Mouse (Mus musculus): Measurements from ENCODE around the gene Dll1.
A peak's percentile ranks its signal among the peaks of the same experiment; 100 is the strongest.

Dll1 gene

DNA sequence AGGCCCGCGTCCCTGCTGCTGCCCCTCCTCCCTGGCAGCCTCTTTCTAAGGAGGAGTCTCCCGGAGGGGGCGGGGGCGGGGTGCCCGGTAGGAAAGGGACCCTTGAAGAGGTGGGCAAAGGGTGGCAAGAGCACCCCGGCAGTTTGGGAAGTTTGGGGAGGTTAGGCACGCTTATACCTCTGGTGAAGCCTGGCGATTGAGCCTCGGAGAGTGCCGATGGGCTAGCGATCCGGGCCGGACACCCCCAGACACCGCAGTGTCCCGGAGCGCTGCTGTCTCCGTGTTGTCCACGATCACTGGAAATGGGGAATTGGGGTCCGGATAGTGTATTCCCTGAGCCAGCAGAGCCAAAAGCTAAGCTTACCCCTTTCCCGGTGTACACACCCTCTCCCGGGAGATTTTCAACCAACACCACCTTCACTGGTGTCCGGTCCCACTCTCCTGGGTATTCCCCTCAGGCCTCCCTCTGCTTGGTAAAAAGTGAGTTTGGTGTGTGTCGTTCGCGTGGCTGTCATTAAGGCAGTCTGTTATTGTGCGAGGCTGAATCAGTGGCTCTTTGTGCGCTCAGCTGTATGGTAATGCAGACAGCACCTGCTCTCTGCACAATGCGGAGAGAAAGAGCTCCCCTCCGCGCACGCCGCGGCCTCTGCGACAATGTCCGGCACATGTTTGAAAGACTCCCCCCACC is at the start of gene Dll1:
Gene Dll1 (minus strand): TSS at position 379 of the 688 bp plus-strand sequence.
- DNase-seq (ENCODE audit: extremely low spot score, low read depth, low spot score): no peak

DNA sequence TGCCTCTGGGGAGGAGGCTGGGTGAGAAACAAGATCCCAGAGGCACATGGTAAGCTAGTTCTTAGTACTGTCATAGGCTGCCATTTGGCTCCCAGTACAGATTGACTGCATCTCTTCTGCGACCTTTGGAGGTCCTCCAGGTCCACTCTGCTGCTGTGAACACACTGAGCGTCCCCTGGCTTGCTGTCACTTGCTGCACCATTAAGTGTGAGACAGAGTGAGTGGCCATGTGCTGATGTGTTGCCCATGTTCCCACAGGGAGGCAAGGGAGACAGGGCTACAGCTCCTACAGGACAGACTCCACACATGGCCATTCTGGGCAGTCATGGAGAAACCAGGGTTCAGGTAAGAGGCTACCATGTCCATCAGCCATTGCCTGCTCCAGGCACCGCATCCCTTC is 49.3 kb upstream of the Dll1 start:
- DNase-seq (ENCODE audit: extremely low spot score, low read depth, low spot score): no peak

DNA sequence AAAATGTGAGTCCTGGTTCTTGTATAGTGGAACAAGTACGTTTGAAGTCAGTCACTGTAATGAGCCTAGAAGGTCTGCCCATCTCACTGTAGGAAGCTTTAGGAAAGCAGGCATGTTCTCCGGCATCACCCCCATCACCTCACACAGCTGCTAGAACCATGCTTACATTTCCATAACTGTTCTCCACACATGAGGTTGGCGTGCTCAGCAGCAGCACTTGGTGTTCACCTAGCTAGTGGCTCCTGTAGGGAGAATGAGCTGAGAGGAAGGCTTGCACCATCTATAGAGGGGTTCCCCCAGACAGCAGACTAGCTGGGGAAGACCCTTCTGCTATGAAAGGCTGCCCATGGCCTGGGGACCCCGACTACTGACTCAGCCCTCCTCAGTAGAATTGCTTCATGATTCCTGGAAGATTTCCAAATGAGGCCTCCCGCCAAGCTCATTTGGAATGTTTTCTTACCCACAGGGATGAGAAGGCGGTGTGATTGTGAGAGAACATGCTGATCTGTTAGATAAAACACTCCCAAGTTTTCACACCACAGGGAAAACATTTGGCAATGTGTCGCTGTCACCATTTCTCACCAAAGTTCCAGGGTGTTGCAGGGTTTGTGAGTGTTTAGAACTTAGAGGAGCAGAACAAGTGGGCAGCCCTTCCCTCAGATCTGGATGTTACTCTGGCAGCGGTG is 46.6 kb upstream of the Dll1 start:
- no peak for DNase-seq (ENCODE audit: extremely low spot score, low read depth, low spot score)

DNA sequence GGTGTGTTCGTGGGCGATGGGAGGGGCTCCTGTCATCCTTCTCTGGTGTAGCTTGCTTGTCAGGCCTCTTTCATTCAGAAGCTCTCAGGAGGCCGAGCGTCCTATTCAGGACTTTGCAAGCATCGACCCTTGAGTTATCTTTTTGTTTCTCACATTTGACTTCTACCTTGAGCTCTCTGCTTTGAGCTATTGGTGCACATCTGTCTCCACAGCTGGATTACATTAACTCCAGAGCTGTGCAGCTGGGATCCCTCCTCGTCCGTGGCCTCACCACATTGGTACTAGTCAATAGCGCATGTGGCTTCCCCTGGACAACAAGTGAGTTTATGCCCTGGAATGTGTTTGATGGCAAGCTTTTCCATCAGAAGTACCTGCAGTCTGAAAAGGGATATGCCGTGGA is 46.0 kb upstream of the Dll1 start:
- DNase-seq (ENCODE audit: extremely low spot score, low read depth, low spot score): no peak

DNA sequence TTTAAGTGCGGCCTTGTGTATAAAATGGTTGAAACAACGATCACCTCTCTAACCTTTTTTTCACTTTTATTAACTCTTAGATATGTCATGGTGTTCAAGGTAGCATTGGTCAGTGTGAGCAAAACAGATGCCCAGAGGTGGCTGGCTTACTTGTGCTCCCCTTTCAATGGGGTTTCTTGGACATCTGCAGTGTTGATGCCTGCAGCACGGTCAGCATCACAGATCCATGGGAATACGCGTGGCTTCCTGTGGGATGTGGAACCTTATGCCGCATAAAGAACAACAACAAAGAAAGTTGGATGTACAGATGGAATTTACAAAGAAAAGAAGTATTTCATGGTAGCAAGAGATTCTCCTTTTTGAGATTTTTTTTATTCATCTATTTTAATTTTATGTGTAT is 44.8 kb upstream of the Dll1 start:
- no peak for DNase-seq (ENCODE audit: extremely low spot score, low read depth, low spot score)

DNA sequence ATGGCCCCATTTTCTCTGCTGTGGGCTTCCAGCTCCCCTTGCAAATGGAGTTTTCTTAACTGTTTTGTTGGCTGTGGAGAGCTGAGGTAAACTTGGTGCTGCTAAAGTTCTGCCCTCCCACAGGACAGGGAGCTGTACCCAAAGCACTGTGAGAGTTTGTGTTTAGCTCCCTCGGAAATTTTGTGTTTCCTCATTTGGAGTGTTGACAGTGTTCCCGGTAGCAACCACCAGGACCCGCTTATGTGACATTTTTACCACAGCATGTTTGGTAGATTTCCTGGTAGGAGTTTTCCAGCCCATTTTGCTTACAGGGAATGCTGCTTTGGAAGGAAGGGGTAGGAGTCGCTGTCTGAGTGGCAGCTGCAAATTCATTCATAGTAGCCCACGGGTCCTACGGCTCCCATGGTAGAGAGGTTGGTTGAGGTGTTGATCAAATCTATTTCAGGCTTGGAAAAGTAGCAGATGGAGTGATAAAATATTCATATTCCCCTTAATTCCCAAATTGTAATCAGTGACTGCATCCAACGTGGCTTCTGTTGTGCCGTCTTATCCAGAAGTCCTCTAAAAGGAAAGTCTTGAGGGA is 43.4 kb upstream of the Dll1 start:
- DNase-seq (ENCODE audit: extremely low spot score, low read depth, low spot score): no peak

DNA sequence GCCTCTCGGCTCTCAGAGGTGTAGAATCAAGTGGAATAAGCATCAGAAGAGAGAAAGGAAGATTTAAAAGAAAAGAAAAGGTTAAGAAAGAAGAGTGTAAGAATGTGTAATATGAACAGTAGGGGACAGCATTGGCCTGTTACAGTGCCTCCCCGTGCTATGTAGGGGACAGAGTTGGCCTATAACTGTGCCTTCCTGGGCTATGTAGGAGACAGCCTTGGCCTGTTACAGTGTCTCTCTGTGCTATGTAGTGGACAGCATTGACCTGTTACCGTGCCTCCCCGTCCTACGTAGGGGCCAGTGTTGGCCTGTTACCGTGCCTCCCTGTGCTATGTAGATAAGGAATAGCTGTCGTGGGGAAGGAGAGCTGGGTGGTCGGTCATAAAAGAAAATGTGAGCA is 42.9 kb upstream of the Dll1 start:
- no peak for DNase-seq (ENCODE audit: extremely low spot score, low read depth, low spot score)

DNA sequence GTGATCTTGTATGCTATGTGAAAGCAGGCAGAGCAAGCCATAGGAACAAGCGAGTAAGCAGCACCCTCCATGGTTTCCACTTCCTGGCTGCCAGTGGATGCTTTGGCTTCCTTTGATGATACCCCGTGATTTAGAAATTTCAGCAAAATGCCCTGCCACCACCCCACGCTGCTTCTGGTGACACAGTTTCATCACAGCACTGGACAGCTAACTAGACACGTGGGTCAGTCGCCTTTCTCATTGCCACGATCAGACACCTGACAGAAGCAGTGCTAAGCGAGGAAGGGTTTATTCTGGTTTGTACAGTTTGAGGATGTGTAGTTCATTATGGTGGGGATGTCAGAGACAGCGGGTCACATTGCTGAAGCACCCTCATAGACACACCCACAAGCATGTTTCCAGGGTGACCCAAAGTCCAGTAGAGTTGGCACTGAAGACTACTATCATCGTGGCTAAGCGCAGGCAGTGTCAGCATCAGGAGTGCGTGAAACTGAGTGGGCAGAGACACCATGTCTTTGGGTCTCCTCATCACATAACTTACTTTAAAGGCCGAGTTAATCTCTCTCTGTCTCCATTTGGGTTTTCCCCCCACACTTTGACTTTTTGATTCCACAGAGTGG is 40.0 kb upstream of the Dll1 start:
- DNase-seq (ENCODE audit: extremely low spot score, low read depth, low spot score): no peak

DNA sequence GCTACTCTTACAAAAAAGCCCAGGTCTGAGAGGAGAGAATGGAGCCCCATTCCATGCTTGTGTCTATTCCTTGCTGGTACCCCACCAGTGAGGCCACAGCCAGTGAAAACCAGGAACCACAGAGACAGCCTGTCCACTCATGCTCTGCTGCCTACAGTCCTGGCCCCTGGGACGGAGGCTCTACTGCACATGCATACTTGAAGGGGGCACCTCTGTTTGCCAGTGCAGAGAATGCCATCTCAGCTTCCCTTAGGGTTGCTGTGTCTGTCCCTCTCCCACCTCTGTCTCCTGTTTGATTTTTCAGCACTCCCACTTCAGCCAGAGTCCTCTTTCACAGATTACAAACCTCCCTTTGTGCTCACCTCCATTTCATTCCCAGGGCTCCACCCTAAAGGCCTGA is 34.2 kb upstream of the Dll1 start:
- no peak for DNase-seq (ENCODE audit: extremely low spot score, low read depth, low spot score)

DNA sequence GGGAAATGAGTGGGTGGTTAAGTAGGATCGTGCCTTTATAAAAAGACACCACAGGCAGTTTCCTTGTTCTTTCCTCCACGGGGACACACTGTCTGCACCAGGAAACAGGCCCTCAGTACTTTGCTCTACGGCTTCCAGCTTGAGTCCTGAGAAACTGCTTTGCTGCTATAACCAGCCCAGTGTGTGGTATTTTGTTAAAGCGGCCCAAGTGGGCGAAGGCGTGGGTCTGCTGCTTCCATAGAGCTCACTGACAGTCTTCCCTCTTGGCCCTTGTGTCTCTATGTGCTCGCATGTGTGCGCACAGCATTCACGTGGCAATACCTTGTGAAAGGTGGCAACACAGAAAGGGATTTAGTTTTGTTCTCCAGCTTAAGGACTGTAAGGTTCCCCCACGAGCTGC is 32.6 kb upstream of the Dll1 start:
- no peak for DNase-seq (ENCODE audit: extremely low spot score, low read depth, low spot score)

DNA sequence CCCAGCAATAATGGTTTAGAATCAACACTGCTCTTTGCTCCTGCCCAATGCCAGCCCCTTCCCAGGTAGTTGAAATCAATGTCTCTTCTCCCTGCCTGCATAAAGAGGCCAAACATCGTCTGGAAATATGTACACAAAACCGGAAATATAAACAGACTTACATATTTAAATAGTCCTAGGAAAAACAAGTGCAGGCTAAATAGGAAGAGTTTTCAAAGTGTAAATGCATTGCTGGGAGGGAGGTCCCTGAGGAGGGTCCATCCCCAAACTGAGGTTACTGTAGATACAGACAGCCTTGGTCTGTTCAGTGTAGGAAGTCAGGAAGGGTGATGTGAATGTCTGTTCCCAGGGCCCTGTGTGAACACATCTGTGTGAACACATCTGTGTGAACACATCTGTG is 29.9 kb upstream of the Dll1 start:
- DNase-seq (ENCODE audit: extremely low spot score, low read depth, low spot score): no peak

DNA sequence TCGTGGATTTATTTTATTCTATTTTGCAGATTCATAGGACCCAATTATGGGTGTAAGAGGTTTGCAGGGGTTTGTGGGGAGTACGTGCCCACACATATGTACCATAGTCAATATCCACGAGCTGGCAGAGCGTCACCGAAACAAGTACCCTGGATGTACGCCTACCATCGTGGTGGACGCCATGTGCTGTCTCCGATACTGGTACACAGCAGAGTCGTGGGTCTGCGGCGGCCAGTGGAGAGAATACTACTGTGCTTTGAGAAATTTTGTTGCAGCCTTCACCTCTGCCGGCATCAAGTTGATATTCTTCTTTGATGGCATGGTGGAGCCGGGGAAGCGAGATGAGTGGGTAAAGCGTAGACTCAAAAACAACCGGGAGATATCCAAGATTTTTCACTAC is 25.0 kb upstream of the Dll1 start:
- DNase-seq (ENCODE audit: extremely low spot score, low read depth, low spot score): no peak

DNA sequence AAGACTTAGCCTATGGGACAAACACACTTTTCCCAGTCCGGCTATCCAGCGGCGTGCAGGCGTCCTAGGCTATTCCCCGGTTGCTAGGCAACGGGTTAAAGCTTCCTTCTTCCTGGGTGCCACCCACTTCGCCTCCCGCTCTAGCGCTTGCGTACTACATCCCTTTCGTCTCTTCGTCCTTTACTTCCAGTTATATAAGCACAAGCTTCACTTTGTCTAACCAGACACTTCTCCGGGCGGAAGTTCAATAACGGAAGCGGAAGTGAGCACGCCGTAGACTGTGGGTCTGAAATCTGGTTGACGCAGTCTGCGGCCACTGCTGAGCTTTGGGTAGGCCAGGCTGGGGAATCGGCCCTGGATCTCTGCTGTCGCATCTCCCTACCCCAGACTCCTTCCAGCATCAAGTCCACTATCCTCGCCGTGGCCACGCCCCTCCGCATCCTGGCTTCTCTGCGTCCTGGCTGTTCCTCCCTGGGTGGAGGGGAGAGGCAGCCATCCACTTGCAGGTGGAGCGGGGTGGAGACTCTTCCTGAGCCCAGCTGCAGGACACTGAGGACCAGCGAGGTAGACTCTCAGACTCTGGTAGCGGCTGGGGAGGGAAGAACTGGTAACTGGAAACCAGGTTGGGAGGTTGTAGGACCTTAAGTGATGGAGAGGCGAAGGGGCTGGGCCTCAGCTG is 19.5 kb upstream of the Dll1 start, which contains the start of gene Fam120b:
Gene Fam120b (plus strand): TSS at position 206 of the 679 bp plus-strand sequence.
- peak; percentile 75 for DNase-seq (ENCODE audit: extremely low spot score, low read depth, low spot score)

DNA sequence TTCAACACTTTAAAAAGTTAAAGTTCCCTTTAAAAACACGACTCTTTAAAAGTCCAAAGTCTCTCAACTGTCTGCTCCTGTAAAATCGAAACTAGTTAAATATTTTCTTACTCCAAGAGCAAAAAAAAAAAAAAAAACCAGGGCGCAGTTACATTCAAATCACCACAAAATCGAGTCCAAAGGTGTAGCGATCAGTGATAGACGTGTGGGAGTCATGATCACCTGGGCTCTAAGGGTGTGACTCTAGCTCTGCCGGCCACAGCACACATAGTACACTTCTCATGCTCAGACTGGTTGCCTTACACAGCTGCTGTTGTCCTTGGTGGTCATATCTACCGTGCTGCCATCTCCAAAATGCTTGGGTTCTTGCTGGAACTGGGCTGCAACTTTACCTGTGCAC is 12.7 kb upstream of the Dll1 start:
- no peak for DNase-seq (ENCODE audit: extremely low spot score, low read depth, low spot score)

DNA sequence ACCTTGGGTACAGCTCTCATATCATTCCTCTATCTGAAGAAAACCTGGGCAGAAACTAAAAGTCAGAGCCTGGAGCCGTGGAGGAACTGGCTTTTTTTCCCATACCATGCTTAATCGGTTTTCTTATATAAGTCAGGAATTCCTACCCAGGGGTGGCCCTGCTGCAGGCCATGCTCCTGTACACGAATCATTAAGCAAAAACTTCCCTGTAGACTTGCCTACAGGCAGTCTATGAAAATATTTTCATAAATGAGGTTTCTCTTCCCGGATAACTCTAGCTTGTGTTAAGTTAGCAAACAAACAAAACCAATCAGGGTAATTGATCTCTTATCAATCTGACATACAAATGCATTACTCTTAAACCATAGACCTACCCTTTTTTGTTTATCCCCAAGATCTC is 12.2 kb upstream of the Dll1 start:
- DNase-seq (ENCODE audit: extremely low spot score, low read depth, low spot score): no peak

DNA sequence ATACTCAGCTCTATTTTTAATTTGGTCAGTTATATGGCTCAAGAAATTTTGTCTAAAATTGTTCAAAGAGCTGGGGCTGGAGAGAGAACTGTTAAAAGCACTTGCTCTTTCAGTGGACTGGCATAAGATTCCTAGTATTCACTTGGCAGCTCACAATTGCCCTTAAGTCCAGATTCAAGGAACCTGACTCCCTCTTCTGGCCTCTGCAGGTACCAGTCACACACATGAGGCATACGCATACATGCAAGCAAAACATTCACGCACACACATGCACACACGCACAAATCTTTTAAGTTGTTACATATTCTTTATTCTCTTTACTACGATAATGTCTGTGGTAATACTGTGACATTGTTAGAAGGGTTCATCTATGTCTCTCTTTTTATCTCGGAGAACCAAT is 6.7 kb upstream of the Dll1 start:
- DNase-seq (ENCODE audit: extremely low spot score, low read depth, low spot score): no peak

DNA sequence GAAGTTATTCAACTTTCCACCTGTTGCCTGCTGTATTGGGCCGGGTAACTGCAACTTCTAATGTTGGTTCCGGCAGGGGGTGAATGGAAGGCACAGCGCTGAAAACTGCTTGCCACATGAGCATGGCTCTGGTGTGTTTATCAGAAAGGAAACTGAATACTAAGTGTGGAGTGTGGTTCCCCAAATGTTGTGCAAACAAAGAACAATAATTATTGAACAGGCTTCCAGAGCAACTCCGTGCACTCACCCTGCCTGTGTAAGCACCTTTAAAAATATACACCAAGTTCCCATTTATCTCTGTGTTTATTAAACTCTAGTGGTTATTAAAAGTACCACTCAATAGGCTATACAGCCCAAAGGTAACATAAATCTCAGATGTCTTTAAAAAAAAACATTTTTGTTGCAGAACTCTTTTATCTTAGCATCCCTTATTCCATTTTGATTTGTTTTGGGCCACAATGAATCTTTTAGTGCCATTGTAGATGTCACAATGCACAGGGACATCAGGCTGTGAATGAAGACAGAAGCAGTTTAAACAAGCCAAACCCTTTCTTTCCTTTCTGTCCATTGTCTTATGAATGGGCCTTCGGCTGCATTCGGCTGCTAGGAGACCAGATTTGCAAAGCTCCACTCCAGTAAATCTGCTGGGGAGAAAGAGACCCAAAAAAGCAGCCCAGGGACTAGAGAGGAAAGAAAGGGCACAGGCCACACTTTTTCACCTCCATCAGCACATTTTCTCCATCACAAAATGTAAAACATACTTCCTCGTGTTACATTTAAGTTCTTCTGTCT is 5.4 kb upstream of the Dll1 start:
- no peak for DNase-seq (ENCODE audit: extremely low spot score, low read depth, low spot score)

DNA sequence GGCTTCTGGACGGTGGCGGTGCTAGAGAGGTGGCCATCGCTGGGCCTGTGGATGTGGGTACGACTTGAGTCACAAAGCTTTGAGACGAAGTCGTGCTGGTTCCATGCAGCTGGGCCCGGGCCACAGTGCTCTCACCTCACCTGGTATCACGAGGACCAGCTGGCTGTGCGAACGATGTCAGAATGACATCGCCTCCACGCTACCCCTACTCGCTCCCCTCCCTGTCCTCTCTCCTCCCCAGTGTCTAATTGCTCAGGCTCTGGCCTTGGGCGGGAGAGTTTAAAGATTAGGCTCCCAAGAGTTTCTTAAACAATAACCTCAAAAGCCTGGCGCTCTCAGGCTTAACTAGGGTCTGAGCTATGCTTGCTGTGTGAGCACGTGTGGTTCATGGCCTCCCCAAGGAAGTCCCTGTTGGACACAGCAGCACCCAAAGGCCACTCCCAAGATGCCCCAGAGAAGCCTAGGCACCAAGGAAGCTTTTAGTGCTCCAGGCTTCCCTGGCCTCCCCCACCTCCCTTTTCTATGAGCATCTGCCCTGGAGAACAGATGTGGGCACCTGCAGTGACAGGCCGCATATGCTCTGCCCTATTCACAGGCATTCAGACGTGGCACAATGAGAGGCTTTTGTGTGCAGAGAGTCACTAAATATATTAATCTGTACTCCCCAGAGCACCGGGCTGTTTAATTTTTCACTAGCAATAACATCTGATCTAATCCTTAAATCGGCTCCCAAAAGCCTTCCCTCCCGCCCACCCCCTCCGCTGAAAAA is 4.6 kb upstream of the Dll1 start:
- no peak for DNase-seq (ENCODE audit: extremely low spot score, low read depth, low spot score)

DNA sequence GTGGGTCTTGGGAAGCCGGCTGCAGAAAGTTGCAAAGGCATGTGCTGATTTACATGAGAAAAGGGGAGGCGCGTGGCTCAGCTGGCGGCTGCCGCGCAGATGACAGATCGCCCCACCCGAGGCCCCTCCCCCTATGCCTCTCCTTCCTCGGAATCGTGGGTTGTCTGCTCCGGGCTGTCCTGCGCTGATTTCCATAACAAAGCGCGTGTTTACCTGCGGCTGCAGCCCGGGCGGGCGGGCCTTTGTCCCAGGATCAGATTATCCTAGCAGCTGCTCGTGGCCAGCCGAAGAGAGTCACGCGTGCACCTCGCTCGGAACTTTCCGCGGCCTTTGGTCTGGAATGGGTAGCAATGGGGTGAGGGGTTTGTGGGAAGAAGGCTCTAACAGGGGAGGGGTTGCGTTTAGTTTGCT is 4.0 kb upstream of the Dll1 start:
- no peak for DNase-seq (ENCODE audit: extremely low spot score, low read depth, low spot score)

Measured in hindlimb bud, embryonic 11.5 days (tissue).